Mouse (Mus musculus): ENCODE data around the gene Fam193a. TPM values are rescaled to one million over a fixed set of nuclear protein-coding genes. Genes with fewer than 3 reads are reported as not detected.

The Fam193a gene
- total RNA-seq, 2 experiments from 2014 or later: 47.7 to 50.8 TPM

GRCm38 (mm10) chr5:34370840-34371239 lies 1.1 kb downstream of the Fam193a start:
- no peak for DNase-seq (ENCODE audit: extremely low spot score in 1 of 2, low spot score in 2 of 2)
- intact Hi-C loops (cut with DNase I): no loop called here

GRCm38 (mm10) chr5:34372141-34372540 lies 2.4 kb downstream of the Fam193a start:
- intact Hi-C loops (cut with DNase I): no loop called here
- no peak for DNase-seq (ENCODE audit: extremely low spot score in 1 of 2, low spot score in 2 of 2)

GRCm38 (mm10) chr5:34372541-34372940 lies 2.8 kb downstream of the Fam193a start:
- intact Hi-C loops (cut with DNase I): no loop called here
- no peak for DNase-seq (ENCODE audit: extremely low spot score in 1 of 2, low spot score in 2 of 2)

- intact Hi-C loops (cut with DNase I): no loop called here
Observed at GRCm38 (mm10) chr5:34378787-34379186, 9.1 kb downstream of the Fam193a start.

GRCm38 (mm10) chr5:34381700-34382099 lies 12.0 kb downstream of the Fam193a start:
- no peak for DNase-seq (ENCODE audit: extremely low spot score in 1 of 2, low spot score in 2 of 2)
- intact Hi-C loops (cut with DNase I): no loop called here

More at GRCm38 (mm10) chr5:34378787-34379186, 9.1 kb downstream of the Fam193a start:
- DNase-seq (ENCODE audit: extremely low spot score in 1 of 2, low spot score in 2 of 2): no peak

- no peak for DNase-seq (ENCODE audit: extremely low spot score in 1 of 2, low spot score in 2 of 2)
- intact Hi-C loops (cut with DNase I): no loop called here
Observed at GRCm38 (mm10) chr5:34385616-34386015, 15.9 kb downstream of the Fam193a start.

- no peak for DNase-seq (ENCODE audit: extremely low spot score in 1 of 2, low spot score in 2 of 2)
Observed at GRCm38 (mm10) chr5:34386744-34387143, 17.0 kb downstream of the Fam193a start.

GRCm38 (mm10) chr5:34393251-34393650 lies 23.5 kb downstream of the Fam193a start:
- no peak for DNase-seq (ENCODE audit: extremely low spot score in 1 of 2, low spot score in 2 of 2)
- intact Hi-C loops (cut with DNase I): no loop called here

More at GRCm38 (mm10) chr5:34386744-34387143, 17.0 kb downstream of the Fam193a start:
- intact Hi-C loops (cut with DNase I): no loop called here

- intact Hi-C loops (cut with DNase I): no loop called here
- DNase-seq (ENCODE audit: extremely low spot score in 1 of 2, low spot score in 2 of 2): no peak
Observed at GRCm38 (mm10) chr5:34395347-34395746, 25.6 kb downstream of the Fam193a start.

GRCm38 (mm10) chr5:34395850-34396540 lies 26.3 kb downstream of the Fam193a start:
- intact Hi-C loops (cut with DNase I): no loop called here
- no peak for DNase-seq (ENCODE audit: extremely low spot score in 1 of 2, low spot score in 2 of 2)

GRCm38 (mm10) chr5:34397866-34398265 lies 28.1 kb downstream of the Fam193a start:
- DNase-seq (ENCODE audit: extremely low spot score in 1 of 2, low spot score in 2 of 2): no peak
- intact Hi-C loops (cut with DNase I): no loop called here

GRCm38 (mm10) chr5:34398326-34398725 lies 28.6 kb downstream of the Fam193a start:
- intact Hi-C loops (cut with DNase I): no loop called here
- no peak for DNase-seq (ENCODE audit: extremely low spot score in 1 of 2, low spot score in 2 of 2)

- DNase-seq (ENCODE audit: extremely low spot score in 1 of 2, low spot score in 2 of 2): no peak
- intact Hi-C loops (cut with DNase I): no loop called here
Observed at GRCm38 (mm10) chr5:34407366-34407918, 37.7 kb downstream of the Fam193a start.

GRCm38 (mm10) chr5:34409002-34409401 lies 39.3 kb downstream of the Fam193a start:
- intact Hi-C loops (cut with DNase I): no loop called here
- DNase-seq (ENCODE audit: extremely low spot score in 1 of 2, low spot score in 2 of 2): no peak

- intact Hi-C loops (cut with DNase I): no loop called here
- DNase-seq (ENCODE audit: extremely low spot score in 1 of 2, low spot score in 2 of 2): no peak
Observed at GRCm38 (mm10) chr5:34410819-34411218, 41.1 kb downstream of the Fam193a start.

GRCm38 (mm10) chr5:34413921-34414320 lies 44.2 kb downstream of the Fam193a start:
- intact Hi-C loops (cut with DNase I): no loop called here
- no peak for DNase-seq (ENCODE audit: extremely low spot score in 1 of 2, low spot score in 2 of 2)

GRCm38 (mm10) chr5:34417251-34418008 lies 47.7 kb downstream of the Fam193a start:
- no peak for DNase-seq (ENCODE audit: extremely low spot score in 1 of 2, low spot score in 2 of 2)
- intact Hi-C loops (cut with DNase I): no loop called here

GRCm38 (mm10) chr5:34419188-34419587 lies 49.5 kb downstream of the Fam193a start:
- DNase-seq (ENCODE audit: extremely low spot score in 1 of 2, low spot score in 2 of 2): no peak
- intact Hi-C loops (cut with DNase I): no loop called here

GRCm38 (mm10) chr5:34430776-34431175 lies 61.0 kb downstream of the Fam193a start:
- intact Hi-C loops (cut with DNase I): no loop called here
- DNase-seq (ENCODE audit: extremely low spot score in 1 of 2, low spot score in 2 of 2): no peak

- intact Hi-C loops (cut with DNase I): no loop called here
- DNase-seq (ENCODE audit: extremely low spot score in 1 of 2, low spot score in 2 of 2): no peak
Observed at GRCm38 (mm10) chr5:34433786-34434185, 64.1 kb downstream of the Fam193a start.

Measured in left cerebral cortex, postnatal 10 days (tissue).